Mouse (Mus musculus) hindbrain, embryonic 10.5 days (tissue): ENCODE results near the gene Vamp3. TPM values are rescaled to one million over a fixed set of nuclear protein-coding genes. Genes with fewer than 3 reads are reported as not detected.

Source experiments
- DNase-seq: peaks from one replicate; pipeline ENCODE4 v3.0.0-alpha.2; 2017; ENCODE audit warnings: low spot score
- H3K27ac ChIP-seq: fragments of 300-500 bp; sonication (generic); 2 replicates; pipeline ENCODE4 v1.5.1; 2016; ENCODE audit warnings: mild to moderate bottlenecking, moderate library complexity
- H3K27me3 ChIP-seq: fragments of 300-500 bp; sonication (generic); 2 replicates; pipeline ENCODE4 v1.6.1; 2016; ENCODE audit warnings: mild to moderate bottlenecking; ENCODE audit not compliant: poor library complexity, insufficient read depth, severe bottlenecking
- H3K36me3 ChIP-seq: fragments of 300-500 bp; sonication (generic); 2 replicates; pipeline ENCODE4 v1.6.1; 2016; ENCODE audit warnings: mild to moderate bottlenecking, moderate library complexity
- H3K4me1 ChIP-seq: fragments of 300-500 bp; sonication (generic); replicated peaks from 2 replicates; pipeline ENCODE4 v1.6.1; 2016; ENCODE audit warnings: mild to moderate bottlenecking
- H3K4me3 ChIP-seq: fragments of 300-500 bp; sonication (generic); 2 replicates; pipeline ENCODE4 v1.5.1; 2016; ENCODE audit warnings: mild to moderate bottlenecking, moderate library complexity
- H3K9me3 ChIP-seq: fragments of 300-500 bp; sonication (generic); 2 replicates; pipeline ENCODE4 v1.6.1; 2016; ENCODE audit warnings: mild to moderate bottlenecking, moderate library complexity
- WGBS: fragments of 180-500 bp; shearing (Covaris S2); methylation state at CpG from one replicate; pipeline ENCODE4 v1.1.7; 2016; 5-methylcytosine and 5-hydroxymethylcytosine counted together
- polyA plus RNA-seq: library from polyadenylated mRNA; unstranded; fragments of >200 nt; fragmentation: Nextera tagmentation; extraction: Ambion mirVana; gene quantifications from 2 replicates; pipeline ENCODE4 v1.2.1, GENCODE M21; 2016

Vamp3 gene
- polyA plus RNA-seq, 1 experiment from 2014 or later = 105 TPM

- Histone ChIP-seq H3K4me1 (no peaks in the 10 kb centered on the region), H3K27ac (no peak overlapping the region), H3K36me3 (peaks cover 100% of the 10 kb centered on the region), H3K27me3 (no peaks in the 10 kb centered on the region), H3K9me3 (no peaks in the 10 kb centered on the region), H3K4me3 (no peak overlapping the region)
- no peak for DNase-seq
- 94% methylated on average over 13 of the region's 13 CpGs for WGBS
Measured at GRCm38 (mm10) chr4:151081977-151082376, 24.2 kb upstream of the Vamp3 start.

DNA sequence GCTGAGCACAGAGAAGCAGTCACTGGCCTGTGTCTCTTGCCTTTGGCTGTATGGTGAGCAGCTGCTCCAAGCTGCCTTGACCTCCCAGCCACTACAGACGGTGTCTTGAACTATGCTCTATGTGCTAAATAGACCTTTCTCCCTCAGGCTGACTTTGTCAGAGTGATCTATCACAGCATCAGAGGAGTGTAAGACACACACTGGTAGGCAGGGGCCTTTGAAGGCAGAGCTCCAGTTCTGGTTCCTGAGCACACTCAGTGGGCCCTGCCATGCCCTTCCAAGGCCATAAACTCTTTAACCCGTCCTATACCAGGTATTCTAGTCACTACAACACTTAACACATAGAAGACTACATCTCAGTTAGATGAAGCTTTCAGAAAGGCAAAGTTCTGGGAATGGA, 23.6 kb upstream of the Vamp3 start:
- WGBS = 83% methylated on average over 2 of the region's 2 CpGs
- Histone ChIP-seq H3K9me3 (no peaks in the 10 kb centered on the region), H3K36me3 (peaks cover 100% of the 10 kb centered on the region), H3K4me3 (no peak overlapping the region), H3K27ac (no peak overlapping the region), H3K27me3 (no peaks in the 10 kb centered on the region), H3K4me1 (no peaks in the 10 kb centered on the region)
- no peak for DNase-seq

- 96% methylated on average over 15 of the region's 15 CpGs for WGBS
- Histone ChIP-seq H3K9me3 (no peaks in the 10 kb centered on the region), H3K36me3 (peaks cover 99% of the 10 kb centered on the region)
Measured at GRCm38 (mm10) chr4:151074817-151075216, 17.1 kb upstream of the Vamp3 start.

GRCm38 (mm10) chr4:151073108-151073744, 15.5 kb upstream of the Vamp3 start:
- peak; percentile 75 for DNase-seq
- Histone ChIP-seq H3K27ac (no peak overlapping the region), H3K27me3 (no peaks in the 10 kb centered on the region), H3K36me3 (peaks cover 99% of the 10 kb centered on the region), H3K4me3 (no peak overlapping the region), H3K4me1 (no peaks in the 10 kb centered on the region), H3K9me3 (no peaks in the 10 kb centered on the region)
- WGBS = 62% methylated on average over 13 of the region's 13 CpGs

More at GRCm38 (mm10) chr4:151074817-151075216, 17.1 kb upstream of the Vamp3 start:
- Histone ChIP-seq H3K4me3 (no peak overlapping the region), H3K4me1 (no peaks in the 10 kb centered on the region), H3K27me3 (no peaks in the 10 kb centered on the region), H3K27ac (no peak overlapping the region)
- DNase-seq = no peak

- no peak for DNase-seq
- Histone ChIP-seq H3K9me3 (no peaks in the 10 kb centered on the region), H3K4me1 (no peaks in the 10 kb centered on the region), H3K36me3 (peaks cover 97% of the 10 kb centered on the region), H3K4me3 (no peak overlapping the region), H3K27ac (no peak overlapping the region), H3K27me3 (no peaks in the 10 kb centered on the region)
- WGBS = 86% methylated on average over 7 of the region's 7 CpGs
Measured at GRCm38 (mm10) chr4:151070962-151071361, 13.2 kb upstream of the Vamp3 start.

- Histone ChIP-seq H3K27me3 (no peaks in the 10 kb centered on the region), H3K36me3 (peaks cover 90% of the 10 kb centered on the region), H3K9me3 (no peaks in the 10 kb centered on the region), H3K4me1 (no peaks in the 10 kb centered on the region), H3K4me3 (no peak overlapping the region), H3K27ac (no peak overlapping the region)
- WGBS = 81% methylated on average over 4 of the region's 4 CpGs
- no peak for DNase-seq
Measured at GRCm38 (mm10) chr4:151068751-151069150, 11.0 kb upstream of the Vamp3 start.

DNA sequence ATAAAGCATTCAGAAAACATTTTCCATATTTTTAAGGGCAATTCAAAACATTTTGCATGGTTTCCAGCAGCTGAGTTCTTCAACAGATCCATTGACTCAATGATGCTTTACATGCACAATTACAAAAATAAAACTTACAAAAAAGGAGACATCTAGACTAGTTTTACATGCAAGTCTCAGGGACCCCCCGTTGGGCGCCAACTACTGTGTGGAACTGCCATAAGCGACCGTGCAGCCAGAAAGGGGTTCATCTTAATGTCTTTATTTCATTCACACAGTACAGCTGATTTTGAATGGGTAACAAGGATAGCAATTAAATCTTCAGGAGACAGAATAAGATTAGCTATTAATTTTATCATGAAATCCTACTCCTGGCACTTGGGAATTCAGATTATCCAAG, 1.8 kb upstream of the Vamp3 start:
- Histone ChIP-seq H3K27me3 (no peaks in the 10 kb centered on the region), H3K4me1 (peaks cover 21% of the 10 kb centered on the region), H3K36me3 (peaks cover 55% of the 10 kb centered on the region), H3K27ac (no peak overlapping the region), H3K4me3 (no peak overlapping the region), H3K9me3 (no peaks in the 10 kb centered on the region)
- 94% methylated on average over 4 of the region's 4 CpGs for WGBS
- DNase-seq = no peak

- DNase-seq = no peak
- 82% methylated on average over 4 of the region's 4 CpGs for WGBS
- Histone ChIP-seq H3K4me3 (peak overlapping the region; percentile 94), H3K36me3 (peaks cover 54% of the 10 kb centered on the region), H3K9me3 (no peaks in the 10 kb centered on the region), H3K4me1 (peaks cover 21% of the 10 kb centered on the region), H3K27ac (peak overlapping the region; percentile 95; the same call in 1 of the 2 replicates), H3K27me3 (no peaks in the 10 kb centered on the region)
Measured at GRCm38 (mm10) chr4:151058634-151059033, 871 bp upstream of the Vamp3 start.

- Histone ChIP-seq H3K9me3 (no peaks in the 10 kb centered on the region), H3K4me1 (peaks cover 3% of the 10 kb centered on the region), H3K27ac (no peak overlapping the region), H3K36me3 (peaks cover 87% of the 10 kb centered on the region), H3K4me3 (no peak overlapping the region), H3K27me3 (no peaks in the 10 kb centered on the region)
- WGBS = 83% methylated on average over 1 of the region's 1 CpGs
- no peak for DNase-seq
Measured at GRCm38 (mm10) chr4:151051162-151051561, 6.6 kb downstream of the Vamp3 start.

DNA sequence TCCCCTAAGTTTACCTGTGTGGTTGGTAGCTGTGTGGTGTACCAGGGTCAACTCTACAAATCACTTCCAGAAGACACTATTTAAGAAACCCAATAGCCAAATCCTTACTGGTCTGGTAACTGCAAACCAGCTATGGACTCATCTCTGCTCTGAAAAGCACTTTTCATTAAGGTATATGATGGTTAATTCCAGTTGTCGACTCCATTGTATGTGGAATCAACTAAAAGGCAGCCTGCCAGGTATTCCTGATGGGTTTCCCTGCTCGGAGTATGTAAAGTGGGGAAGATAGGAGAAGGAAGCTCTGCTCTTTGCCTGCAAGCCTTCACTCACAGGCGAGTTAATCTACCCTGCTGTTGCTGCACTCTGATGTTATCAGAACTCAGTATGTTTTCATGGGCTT, 11.2 kb downstream of the Vamp3 start:
- Histone ChIP-seq H3K4me1 (peaks cover 23% of the 10 kb centered on the region), H3K9me3 (no peaks in the 10 kb centered on the region), H3K27me3 (peaks cover 11% of the 10 kb centered on the region), H3K27ac (no peak overlapping the region), H3K36me3 (peaks cover 49% of the 10 kb centered on the region), H3K4me3 (no peak overlapping the region)
- 92% methylated on average over 3 of the region's 3 CpGs for WGBS
- no peak for DNase-seq

DNA sequence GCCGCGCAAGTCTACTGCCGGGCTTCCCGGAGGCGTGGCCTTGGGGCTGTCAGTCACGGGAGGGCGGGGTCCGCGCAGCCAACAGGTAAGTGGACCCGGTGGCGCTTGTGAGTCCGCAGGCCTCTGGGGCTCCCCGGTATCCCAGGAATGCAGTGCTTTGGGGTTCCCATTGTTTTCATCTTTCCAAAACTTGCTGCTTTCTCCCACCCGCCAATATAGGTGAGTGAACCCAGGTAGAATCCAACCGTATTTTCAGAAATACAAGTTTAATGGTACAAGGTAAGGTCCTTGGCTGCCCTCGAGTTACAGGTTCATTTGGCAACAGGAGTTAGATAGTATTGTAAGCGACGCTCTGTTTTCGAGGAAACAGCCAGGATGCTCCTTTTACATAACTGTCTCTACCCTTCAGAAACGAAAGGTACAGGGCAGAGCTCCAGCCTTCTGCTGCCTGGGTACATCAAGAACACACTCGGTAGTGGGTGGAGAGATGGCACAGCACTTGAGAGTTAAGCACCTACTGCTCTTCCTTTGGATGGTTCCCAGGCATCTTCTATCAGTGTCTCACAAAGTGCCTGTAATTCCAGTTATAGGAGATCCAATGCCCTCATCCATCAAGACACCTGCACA, 12.7 kb downstream of the Vamp3 start:
- no peak for DNase-seq
- Histone ChIP-seq H3K4me3 (peak overlapping the region; percentile 71), H3K4me1 (peaks cover 23% of the 10 kb centered on the region), H3K9me3 (no peaks in the 10 kb centered on the region), H3K27ac (peak overlapping the region; percentile 89), H3K36me3 (peaks cover 36% of the 10 kb centered on the region), H3K27me3 (peaks cover 11% of the 10 kb centered on the region)
- 5% methylated on average over 21 of the region's 21 CpGs for WGBS

GRCm38 (mm10) chr4:151044037-151044943, 13.5 kb downstream of the Vamp3 start, which contains the start of gene Per3:
Gene Per3 (minus strand): TSS chr4:151044665.
- under 1% methylated on average over 79 of the region's 79 CpGs for WGBS

GRCm38 (mm10) chr4:151043281-151043680, 14.5 kb downstream of the Vamp3 start:
- Histone ChIP-seq H3K27me3 (peaks cover 11% of the 10 kb centered on the region), H3K36me3 (peaks cover 18% of the 10 kb centered on the region), H3K4me1 (peaks cover 23% of the 10 kb centered on the region), H3K4me3 (peak overlapping the region; percentile 71), H3K9me3 (no peaks in the 10 kb centered on the region), H3K27ac (no peak overlapping the region)
- WGBS = 51% methylated on average over 5 of the region's 5 CpGs
- DNase-seq = no peak

More at GRCm38 (mm10) chr4:151044037-151044943, 13.5 kb downstream of the Vamp3 start, which contains the start of gene Per3:
- Histone ChIP-seq H3K9me3 (no peaks in the 10 kb centered on the region), H3K27me3 (peaks cover 11% of the 10 kb centered on the region), H3K36me3 (peaks cover 28% of the 10 kb centered on the region), H3K4me3 (peak within 1 kb of the TSS; percentile 71), H3K4me1 (peaks cover 23% of the 10 kb centered on the region), H3K27ac (peak within 1 kb of the TSS; percentile 89)
- DNase-seq = peak; percentile 95
